Mouse (Mus musculus): Measurements from ENCODE around the gene Gm42421.

DNA sequence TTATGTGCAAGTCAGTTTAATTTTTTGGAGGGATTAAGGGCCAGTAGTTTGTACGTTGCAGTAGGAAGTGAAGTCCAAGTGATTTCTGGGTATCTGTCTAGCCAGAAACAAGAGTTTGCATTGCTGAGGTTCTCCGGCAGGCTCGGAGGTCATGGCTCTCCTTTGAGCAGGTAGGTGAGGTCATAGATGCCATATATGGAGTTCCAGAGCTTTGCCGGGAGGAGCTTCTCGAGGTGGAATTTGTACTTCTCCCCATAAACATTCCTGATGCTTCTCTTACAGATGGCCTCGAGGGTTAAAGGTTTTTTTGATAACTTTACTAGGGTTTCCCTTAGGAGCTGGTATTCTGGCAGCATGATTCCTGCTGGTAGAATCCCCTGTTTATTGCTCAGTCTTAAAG is 37.2 kb upstream of the Gm42421 start:
- TF ChIP-seq CTCF (IDR thresholded peaks at IDR 0.05; ENCODE audit: low read depth, low read length) (no peak), POLR2A (IDR thresholded peaks at IDR 0.05; ENCODE audit: borderline replicate concordance, low read depth, low read length) (no peak)

Data from bone marrow macrophage, adult 2 months (primary cell).